Mouse (Mus musculus): ENCODE measurements at regions not wholly inside any gene's neighbourhood (a gene's known extent, or its start where the extent isn't known, plus 50 kb on each side); places are given as distances from the start of the nearest gene placed in this dataset.
A peak's percentile ranks its signal among the peaks of the same experiment; 100 is the strongest.

- DNase-seq, result no peak
These were observed 51.5 kb upstream of the Med13 start for GRCm38 (mm10) chr11:86408686-86409579.

GRCm38 (mm10) chr11:86409580-86409947, 52.2 kb upstream of the Med13 start:
- DNase-seq, result no peak

GRCm38 (mm10) chr11:86410521-86410920, 53.1 kb upstream of the Med13 start:
- DNase-seq, result no peak

- no peak for DNase-seq
These were observed 55.5 kb upstream of the Med13 start for GRCm38 (mm10) chr11:86412772-86413390.

GRCm38 (mm10) chr11:86416471-86416870, 59.1 kb upstream of the Med13 start:
- DNase-seq, result no peak

GRCm38 (mm10) chr11:86417164-86417563, 59.8 kb upstream of the Med13 start:
- no peak for DNase-seq

GRCm38 (mm10) chr11:86419810-86420483, 62.5 kb upstream of the Med13 start:
- DNase-seq, result no peak

- no peak for DNase-seq
These were observed 55.5 kb upstream of the Rnft1 start for GRCm38 (mm10) chr11:86428926-86429325.

GRCm38 (mm10) chr11:86430287-86430686, 54.2 kb upstream of the Rnft1 start:
- DNase-seq, result no peak

- DNase-seq, result no peak
These were observed 52.9 kb upstream of the Rnft1 start for GRCm38 (mm10) chr11:86431550-86431949.

- DNase-seq, result peak in 1 of 2 experiments; percentile 19
These were observed 50.4 kb upstream of the Rnft1 start for GRCm38 (mm10) chr11:86434106-86434505.

Measured in layer of hippocampus, postnatal 36 days (tissue).